Mouse (Mus musculus) ES-Bruce4 (cell line): ENCODE data around the gene Adamts4.

Experiments
- CTCF ChIP-seq: IDR thresholded peaks from one replicate; pipeline ENCODE4 v1.8.1; 2011; ENCODE audit warnings: low read depth, low read length
- EP300 ChIP-seq: IDR thresholded peaks from 2 replicates; pipeline ENCODE4 v1.6.1; 2011; ENCODE audit warnings: low read depth, low read length; ENCODE audit not compliant: insufficient read depth
- POLR2A ChIP-seq: IDR thresholded peaks from one replicate; pipeline ENCODE4 v1.8.1; 2011; ENCODE audit warnings: low read length; ENCODE audit not compliant: insufficient read depth

DNA sequence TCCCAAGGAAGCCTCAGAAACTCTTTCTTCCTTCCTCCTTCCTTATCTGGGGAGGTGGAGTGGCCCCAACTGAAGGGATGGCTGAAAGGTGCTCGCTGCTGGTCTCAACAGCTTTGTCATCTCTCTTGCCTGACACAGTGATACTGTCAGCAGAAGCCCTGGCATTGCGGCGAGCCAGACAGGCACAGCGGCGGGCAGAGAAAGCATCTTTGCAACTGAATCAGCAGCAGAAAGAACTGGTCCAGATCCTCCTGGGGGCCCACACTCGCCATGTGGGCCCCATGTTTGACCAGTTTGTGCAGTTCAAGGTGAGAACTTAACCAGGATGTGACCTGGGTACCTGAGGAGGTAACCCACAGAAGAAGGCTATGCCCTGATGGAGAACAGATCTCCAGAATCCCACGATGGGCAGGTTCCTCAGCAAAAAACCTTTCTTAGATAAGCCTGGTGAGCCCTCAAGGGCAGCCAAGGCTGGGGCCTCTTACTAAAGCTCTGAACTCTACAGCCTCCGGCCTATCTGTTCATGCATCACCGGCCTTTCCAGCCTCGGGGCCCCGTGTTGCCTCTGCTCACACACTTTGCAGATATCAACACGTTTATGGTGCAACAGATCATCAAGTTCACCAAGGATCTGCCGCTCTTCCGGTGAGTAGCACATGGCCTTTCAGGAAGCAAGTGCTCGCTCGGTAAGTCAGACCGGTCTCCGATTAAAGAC, 33.8 kb upstream of the Adamts4 start:
- TF ChIP-seq CTCF: no peak
- no peak for TF ChIP-seq EP300
- TF ChIP-seq POLR2A: no peak
